Mouse (Mus musculus) left cerebral cortex, adult 11 months (tissue): ENCODE data around the gene 1190005I06Rik.

Experiments
- DNase-seq: peaks from one replicate; pipeline ENCODE4 v3.0.0; 2022; ENCODE audit warnings: low spot score

Gene 1190005I06Rik

GRCm38 (mm10) chr8:120577821-120578220, 69.6 kb downstream of the 1190005I06Rik start:
- DNase-seq, result no peak

DNA sequence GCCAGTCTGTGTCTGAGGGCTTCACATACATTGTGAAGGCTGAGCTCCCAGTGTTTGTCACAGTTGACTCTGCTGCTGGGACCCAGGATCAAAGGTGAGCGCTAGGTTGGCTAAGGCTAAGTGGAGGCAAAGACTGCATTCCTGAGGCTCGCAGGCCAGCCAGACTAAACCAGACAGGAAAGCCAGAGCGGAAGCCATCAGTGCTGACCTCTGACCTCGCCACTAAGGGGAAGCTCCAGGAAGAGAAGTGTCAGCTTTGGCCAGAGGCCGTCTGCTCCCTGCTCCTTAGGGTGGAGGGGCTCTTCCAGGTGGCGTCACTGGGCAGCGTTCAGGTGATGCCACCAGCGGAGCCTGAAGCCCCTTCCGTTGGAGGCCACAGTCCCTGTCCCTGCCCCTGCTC, 71.6 kb downstream of the 1190005I06Rik start:
- DNase-seq, result no peak

GRCm38 (mm10) chr8:120574941-120575340, 72.5 kb downstream of the 1190005I06Rik start:
- DNase-seq, result no peak

GRCm38 (mm10) chr8:120573866-120574265, 73.6 kb downstream of the 1190005I06Rik start:
- no peak for DNase-seq

GRCm38 (mm10) chr8:120572534-120572933, 74.9 kb downstream of the 1190005I06Rik start:
- no peak for DNase-seq

- DNase-seq, result no peak
These were observed 75.9 kb downstream of the 1190005I06Rik start for GRCm38 (mm10) chr8:120571561-120571960.

GRCm38 (mm10) chr8:120569939-120570715, 77.3 kb downstream of the 1190005I06Rik start:
- DNase-seq, result no peak

- DNase-seq, result no peak
These were observed 78.3 kb downstream of the 1190005I06Rik start for GRCm38 (mm10) chr8:120569123-120569522.

GRCm38 (mm10) chr8:120568164-120568798, 79.2 kb downstream of the 1190005I06Rik start:
- no peak for DNase-seq

DNA sequence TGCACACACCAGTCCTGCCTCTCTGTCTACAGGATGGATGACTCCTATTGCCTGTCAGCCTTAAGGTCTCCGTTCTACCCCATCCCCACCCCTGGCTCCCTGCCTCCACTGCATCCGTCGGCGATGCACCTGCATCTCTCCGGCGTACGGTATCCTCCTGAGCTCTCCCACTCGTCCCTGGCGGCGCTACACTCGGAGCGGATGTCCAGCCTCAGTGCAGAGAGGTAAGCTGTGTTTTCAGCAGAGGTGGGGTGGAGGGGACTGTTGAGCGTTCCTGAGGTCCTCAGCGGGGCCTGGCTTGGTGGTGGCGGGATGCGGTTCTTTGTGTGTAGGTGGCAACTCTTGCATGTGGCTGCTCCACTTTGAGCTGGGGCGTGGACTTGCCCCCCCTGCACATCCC, 79.7 kb downstream of the 1190005I06Rik start:
- no peak for DNase-seq

- DNase-seq, result no peak
These were observed 80.8 kb downstream of the 1190005I06Rik start for GRCm38 (mm10) chr8:120566681-120567080.

GRCm38 (mm10) chr8:120565151-120565711, 82.2 kb downstream of the 1190005I06Rik start:
- DNase-seq, result no peak

DNA sequence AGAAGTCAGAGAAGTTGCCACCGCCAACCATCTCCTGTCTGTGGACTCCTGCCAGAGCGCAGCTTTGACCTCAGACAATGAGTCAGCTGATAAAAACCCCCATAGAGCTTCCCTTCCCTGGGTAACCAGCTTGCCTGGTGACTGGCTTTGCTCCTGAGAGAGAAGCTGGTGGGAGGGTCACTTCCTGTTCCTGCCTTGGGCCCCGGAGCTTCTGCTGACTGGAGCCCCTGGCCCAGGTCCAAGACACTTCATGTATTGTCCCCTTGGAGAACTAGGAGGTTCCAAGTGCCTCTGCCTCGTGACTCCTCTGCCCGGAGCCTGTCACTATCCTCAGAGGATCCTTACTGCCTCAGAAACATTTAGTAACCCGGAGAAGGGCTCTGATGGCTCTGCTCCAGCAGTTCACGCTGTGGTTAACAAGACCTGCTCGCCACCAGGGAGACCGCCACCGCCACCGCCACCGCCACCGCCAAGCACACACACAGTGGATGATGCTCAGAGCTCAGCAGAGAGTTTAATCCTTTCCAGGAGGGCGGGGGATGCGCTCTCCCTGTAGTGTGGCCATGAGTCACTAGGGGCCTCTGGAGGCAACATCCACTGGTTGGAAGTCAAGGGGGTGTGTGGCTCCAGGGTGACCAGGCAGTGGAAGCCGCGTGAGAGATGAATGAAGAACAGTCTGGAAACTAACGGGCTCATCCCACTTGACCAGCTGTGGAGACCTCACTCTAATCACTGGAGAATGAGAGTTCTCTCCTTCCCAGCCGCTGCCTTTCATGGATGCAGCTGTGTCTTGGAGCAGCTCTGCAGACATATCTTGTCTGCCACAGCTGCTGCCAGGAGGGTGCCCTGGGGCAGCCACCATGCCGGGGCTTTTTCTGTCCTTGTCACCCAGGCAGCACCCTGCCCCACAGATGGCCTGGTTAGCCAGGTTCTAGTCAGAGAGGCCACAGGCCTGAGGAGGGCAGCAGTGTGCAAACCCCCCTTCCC, 83.3 kb downstream of the 1190005I06Rik start:
- no peak for DNase-seq

DNA sequence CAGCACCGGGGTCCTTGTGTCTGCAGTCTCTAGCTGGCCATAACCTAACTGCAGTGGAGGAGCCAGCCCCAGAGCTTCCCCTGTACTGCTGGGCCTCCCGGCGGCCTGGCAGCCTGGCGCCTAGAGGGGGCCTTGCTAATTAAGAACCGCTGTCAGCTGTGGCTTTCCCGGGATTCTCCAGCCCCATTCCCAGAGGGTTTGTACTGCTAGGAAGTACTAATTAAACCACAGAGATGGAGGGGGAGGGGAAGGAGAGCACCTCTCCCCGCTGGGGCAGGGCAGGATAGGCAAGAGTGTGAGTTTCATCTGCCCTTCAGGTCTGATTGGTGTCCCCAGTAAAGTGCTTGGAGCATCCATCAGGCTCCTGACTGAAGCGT, 84.1 kb downstream of the 1190005I06Rik start:
- no peak for DNase-seq

- DNase-seq, result no peak
These were observed 84.6 kb downstream of the 1190005I06Rik start for GRCm38 (mm10) chr8:120562680-120563347.

- no peak for DNase-seq
These were observed 85.6 kb downstream of the 1190005I06Rik start for GRCm38 (mm10) chr8:120561539-120562435.

GRCm38 (mm10) chr8:120560535-120560934, 86.9 kb downstream of the 1190005I06Rik start:
- no peak for DNase-seq

DNA sequence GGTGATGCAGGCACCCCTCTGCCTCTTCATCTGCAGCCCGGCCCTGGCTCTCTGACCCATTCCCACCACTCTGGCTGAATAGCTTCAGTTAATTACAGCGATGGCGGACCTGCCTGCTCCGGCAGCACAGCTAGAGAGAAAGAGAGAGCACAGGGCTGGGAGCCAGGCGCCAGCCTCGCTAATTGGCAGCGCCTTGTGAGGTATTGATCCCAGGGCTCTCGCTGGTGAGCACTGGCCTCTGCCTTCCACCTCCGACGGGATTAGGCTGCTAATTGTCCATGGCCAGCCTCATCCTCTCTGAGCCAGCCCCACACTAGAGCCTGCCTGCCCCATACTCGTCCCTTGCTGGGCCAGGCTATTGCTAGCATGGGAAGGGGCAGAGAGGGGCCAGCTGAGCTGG, 87.8 kb downstream of the 1190005I06Rik start:
- no peak for DNase-seq
